Mouse (Mus musculus) retina, embryonic 14.5 days (tissue): ENCODE measurements around the gene Gpm6b.

Experiments used
- DNase-seq: peaks from one replicate; pipeline ENCODE4 v3.0.0-alpha.2; 2015; ENCODE audit warnings: low spot score

Gene Gpm6b

DNA sequence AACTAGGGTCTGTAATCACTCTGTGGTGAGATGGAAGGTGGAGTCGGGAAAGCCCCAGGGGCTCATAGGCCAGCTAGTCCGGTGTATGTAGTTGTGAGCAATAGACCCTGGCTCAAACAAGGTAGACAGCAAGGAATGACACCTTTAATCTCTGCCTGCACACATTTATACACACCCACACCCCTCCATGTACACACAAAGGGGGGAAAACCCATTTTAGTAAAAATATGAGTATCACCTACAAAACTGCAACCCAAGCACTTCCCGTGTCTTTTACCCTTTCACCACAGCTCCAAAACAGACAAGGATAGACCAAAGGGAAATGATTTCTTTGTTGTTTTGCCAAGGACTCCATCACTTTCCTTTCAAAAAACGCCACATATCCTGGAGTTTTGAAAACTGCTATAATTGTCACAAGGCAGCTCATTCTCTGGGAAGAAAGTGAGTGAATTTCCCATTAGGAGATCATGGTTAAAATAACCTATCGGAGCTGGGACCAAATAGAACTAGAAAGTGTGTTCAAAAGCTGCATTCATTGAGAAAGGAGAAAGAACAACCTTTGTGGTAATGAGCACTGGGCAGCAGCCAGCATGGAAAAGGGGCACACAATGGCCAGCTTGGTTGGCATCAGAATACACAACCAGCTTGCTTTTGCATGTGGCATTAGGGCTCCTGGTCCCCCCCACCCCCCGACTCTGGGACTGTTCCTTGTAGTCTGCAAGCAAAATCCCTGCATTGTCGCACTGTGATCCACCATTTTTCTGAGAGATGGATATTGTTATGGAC, 68.9 kb downstream of the Gpm6b start:
- DNase-seq = no peak

DNA sequence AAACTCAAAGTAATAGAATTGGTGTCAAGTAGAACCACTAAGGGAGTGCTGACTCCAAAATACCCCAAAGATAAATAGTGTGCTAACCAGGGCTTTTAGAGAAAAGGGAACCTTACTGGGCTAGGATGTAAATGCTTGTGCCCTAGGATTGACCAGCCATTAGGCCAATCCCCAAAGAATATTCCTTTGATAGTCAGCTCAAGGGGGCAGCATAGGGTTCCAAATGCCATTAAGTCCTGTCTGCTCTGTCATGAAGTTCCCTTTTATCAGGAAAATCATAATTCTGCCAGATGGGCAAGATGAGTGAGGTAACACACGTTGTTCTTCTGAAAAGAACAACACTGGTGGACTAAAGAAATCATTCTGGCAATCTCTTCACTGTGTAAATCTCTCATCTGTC, 70.1 kb downstream of the Gpm6b start:
- no peak for DNase-seq

DNA sequence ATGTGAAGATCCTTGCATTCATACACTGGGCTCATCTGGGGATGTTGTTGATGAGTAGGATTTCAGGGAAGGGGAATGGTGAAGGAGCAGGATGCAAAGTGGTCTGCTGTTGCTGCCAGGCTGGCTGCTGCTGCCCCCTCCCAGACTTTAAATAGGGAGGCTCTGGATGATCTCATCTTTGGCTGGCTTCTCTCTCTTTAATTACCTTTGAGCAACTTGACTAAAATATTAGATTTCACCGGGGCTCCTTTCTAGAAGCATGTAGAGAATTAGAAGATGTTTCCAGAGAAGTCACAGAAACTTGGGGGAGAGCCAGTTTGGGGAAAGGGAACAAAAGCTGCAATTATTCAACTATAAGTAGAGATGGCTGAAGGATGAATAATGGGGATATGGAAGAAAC, 76.5 kb downstream of the Gpm6b start:
- DNase-seq = no peak

GRCm38 (mm10) chrX:166316552-166317375, 78.1 kb downstream of the Gpm6b start:
- no peak for DNase-seq

- DNase-seq = no peak
Measured at GRCm38 (mm10) chrX:166317376-166317679, 78.6 kb downstream of the Gpm6b start.

GRCm38 (mm10) chrX:166323226-166323625, 84.5 kb downstream of the Gpm6b start:
- DNase-seq = no peak

DNA sequence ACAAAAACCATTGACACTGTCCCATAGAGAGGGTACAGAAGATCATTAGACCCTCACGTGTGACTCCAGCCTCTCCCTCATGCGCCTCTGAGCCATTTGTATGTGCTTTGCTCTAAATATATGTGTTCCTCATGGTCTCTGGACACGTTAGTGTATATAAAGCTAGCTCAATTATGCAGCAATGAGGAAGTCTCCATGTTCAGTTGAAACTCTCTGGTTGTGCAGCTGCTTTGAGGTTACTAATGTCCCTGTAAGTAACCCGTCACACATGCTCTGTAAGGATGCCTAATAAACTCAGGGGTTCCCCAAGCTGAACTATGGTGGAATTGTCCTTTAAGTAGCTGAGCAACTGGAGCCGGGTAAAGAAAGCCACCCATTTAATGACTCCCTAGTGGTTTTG, 88.9 kb downstream of the Gpm6b start:
- DNase-seq = no peak

DNA sequence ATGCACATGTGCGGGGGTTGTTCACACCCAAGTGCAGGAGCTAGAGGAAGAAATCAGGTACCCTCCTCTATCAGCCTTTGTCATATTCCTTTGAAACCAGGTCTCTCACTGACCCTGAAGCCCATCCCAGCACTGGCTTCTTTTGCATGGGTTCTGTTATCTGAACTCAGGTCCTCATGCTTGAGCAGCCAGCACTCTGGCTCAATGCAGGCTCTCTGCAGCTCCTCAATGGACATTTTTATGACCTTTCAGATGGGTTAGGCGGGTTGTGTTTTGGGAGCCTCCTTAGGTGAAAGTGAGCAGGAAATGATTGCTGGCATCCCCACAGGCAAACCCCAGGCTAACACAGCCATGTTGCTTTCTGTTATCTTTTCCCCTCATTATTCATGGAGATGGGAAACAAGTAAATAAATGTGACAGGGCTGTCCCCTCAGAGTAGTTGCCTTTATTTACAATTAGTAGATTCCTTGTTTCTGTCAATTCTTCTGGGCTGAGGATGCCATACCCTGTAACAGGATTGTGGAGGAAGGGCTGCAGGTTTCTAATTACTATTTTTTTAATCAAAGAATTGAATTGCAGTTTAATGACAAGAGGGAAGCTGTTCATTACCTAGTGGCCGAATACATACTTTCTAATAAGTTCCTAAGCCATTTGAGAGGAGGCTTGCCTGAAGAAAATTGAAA, 89.6 kb downstream of the Gpm6b start:
- no peak for DNase-seq

DNA sequence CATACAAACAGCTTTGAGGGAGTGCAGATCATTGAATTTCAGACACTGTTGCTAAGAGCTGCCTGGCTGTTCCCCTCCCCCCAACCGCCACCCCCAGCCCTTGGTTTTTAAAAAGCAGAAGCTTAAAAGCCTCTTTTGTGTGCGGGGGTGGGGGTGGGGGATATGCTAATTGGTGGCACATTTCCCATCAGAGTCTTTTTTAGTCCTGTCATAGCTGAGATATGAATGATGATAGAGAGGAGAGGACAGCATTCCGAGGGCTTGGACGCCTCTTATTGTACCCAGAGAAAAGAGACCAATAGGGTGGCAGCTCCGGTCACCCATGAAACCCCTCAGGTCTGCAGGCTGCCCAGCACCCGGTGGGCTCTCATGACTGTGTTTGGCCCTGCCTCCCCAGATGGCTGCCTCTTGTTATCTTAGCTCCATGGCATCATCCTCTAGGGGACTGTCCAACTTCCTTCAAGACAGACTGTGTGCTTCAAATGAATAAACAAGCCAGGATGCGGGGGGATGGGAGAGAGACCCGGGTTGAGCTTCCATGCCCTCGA, 90.3 kb downstream of the Gpm6b start:
- DNase-seq = peak; percentile 75

DNA sequence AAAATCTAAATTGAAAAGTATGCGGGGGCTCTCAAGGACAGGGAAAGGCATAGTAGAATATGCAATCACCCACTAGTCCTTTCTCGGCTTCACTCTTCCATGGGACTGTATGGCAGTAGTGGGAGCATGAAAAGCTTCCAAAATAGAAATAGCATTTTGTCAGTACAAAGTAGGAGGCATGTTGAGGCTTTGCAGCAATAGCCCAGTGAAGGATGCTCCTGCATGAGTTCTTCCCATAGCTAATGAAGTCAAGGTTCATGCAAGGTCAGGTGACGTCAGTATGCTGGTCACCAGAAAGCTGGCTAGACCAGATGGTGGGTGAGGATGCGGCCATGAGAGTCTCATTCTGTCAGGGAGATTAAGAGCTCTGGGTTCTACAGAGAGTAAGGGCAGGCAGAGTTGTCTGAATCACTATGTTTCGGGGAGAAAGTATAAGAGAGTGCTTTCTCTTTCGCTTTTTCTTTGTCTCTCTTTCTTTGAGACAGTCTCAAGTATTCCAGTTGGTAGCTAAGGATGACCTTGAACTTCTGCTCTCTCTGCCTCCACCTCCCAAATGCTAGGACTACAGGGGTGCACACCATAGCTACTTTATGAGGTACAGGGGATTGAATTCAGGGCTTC, 95.9 kb downstream of the Gpm6b start:
- DNase-seq = no peak

GRCm38 (mm10) chrX:166338353-166338752, 99.6 kb downstream of the Gpm6b start:
- no peak for DNase-seq

DNA sequence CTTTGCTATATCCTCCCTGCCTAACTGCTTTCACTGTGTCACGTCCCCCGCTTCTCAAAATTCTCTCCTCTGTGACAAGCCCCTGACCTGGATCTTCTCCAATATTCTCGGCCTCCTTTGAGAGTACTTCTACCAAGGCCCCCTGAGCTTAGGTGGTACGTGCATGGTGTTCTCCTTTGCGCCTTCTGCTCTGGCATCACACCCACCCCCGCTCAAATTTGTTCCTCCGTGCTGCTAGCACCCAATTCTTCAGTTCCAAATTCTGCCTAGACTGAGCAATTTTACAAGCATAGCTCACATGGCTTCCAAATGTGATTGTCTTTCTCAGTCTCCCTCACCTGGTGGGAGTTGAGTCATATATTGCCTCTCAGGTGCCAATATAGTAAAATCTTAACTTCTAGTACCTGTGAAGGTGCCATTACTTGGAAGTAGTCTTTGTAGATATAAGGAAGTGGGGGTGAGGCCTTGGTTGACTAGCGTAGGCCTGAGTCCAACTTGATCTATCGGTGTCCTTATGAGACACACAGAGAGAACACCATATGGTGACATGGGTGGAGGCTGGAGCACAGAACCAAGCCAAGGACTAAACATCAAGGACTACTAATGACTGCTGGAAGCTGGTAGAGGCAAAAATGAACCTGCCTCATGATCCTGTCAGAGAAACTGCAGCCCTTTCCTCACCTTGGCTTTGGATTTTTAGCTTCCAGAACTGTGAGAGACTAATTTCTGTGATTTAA, 100.2 kb downstream of the Gpm6b start:
- DNase-seq = no peak

DNA sequence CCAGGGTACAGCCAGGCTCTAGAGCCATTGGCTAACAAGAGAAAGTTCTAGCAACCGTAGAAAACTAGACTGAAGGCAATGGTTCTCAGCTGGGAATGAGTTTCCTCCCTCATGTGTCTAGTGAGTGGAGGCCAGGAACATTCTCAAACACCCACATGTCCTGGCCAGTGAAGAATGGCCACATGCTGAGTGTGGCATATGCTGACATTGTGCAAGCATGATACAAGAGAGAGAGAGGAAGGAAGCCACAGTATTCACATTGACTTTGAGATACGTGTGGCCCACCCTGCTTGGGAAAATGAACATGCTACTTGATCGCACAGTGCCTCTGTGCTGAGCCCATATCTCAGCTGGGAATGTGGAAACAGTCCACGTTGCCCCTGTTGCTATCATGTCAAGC, 101.2 kb downstream of the Gpm6b start:
- no peak for DNase-seq

DNA sequence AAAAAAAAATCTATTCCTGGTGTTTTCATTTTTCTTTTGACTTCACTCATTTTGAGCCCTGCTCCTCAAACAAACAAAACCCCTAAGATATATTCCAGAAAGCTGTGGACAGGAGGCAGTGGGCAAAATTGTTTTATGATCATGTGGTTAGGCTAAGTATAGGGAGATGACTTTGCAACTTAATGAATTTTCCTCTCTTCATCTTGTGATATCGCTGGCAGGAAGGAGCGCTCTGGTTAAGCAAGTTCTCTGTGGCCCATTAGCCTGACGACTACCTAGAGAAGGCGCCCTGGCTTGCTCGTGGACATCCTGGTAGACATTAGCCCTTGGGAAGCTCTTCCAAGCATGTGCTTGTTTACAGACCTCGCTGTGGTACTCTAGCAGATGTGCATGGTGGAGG, 103.1 kb downstream of the Gpm6b start:
- no peak for DNase-seq

- peak; percentile 70 for DNase-seq
Measured at GRCm38 (mm10) chrX:166344228-166345015, 105.7 kb downstream of the Gpm6b start.

- no peak for DNase-seq
Measured at GRCm38 (mm10) chrX:166348086-166348485, 109.4 kb downstream of the Gpm6b start.

- no peak for DNase-seq
Measured at GRCm38 (mm10) chrX:166348634-166349033, 109.9 kb downstream of the Gpm6b start.

DNA sequence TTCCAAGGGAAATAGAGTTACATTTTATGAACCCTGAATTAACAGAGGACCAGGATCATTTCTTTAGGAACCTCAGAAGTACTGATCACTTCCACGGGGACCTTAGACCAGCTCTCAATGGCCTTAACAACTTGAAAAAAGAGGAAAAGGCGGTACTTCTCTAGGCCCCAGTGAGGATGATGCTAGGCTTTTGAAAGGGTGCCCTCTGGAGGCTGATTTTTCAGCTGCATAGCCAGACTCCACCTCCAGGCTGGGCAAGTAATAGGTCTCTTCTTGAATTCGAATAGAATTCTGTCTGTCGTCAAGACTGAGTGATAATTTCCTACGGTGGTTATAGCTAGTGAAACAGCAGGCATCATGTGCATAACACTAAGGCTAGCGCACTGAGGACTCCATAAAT, 113.1 kb downstream of the Gpm6b start:
- peak; percentile 79 for DNase-seq

GRCm38 (mm10) chrX:166353412-166353811, 114.7 kb downstream of the Gpm6b start:
- DNase-seq = no peak

GRCm38 (mm10) chrX:166354913-166355312, 116.2 kb downstream of the Gpm6b start:
- DNase-seq = no peak

- no peak for DNase-seq
Measured at GRCm38 (mm10) chrX:166356276-166356675, 117.6 kb downstream of the Gpm6b start.
